13 mouse cellular contexts compared by ENCODE assay signal in genomic region chr14:122224501-122224928, GRCm38 (mm10). TPM values are rescaled to one million over a fixed set of nuclear protein-coding genes. Genes with fewer than 3 reads are reported as not detected.
DNase-seq lines count a peak whose midpoint lies in the region; ATAC-seq and TF ChIP-seq lines count a peak whose summit lies in the region.
"Had no signal": no experiment of that assay in that cellular context is flagged by ENCODE, and none has a peak within 500 bp of the region (broad histone marks: within the 10 kb centered on the region; RNA-seq: fewer than 3 reads in every experiment).

No protein-coding gene starts in this region.

- no peak for DNase-seq in forebrain, embryonic 10.5 days (ENCODE audit: extremely low spot score, low spot score)
- DNase-seq in cerebellum, adult 9-11 months = peak; percentile 79
- peak; percentile 27 for DNase-seq in forebrain, embryonic 14.5 days (ENCODE audit: low spot score)
- DNase-seq in midbrain, postnatal 0 days (ENCODE audit: low spot score) = peak; percentile 12
- no peak for DNase-seq in heart, adult 11 months
- DNase-seq in left cerebral cortex, adult 11 months (ENCODE audit: low spot score) = no peak
- DNase-seq in lung, postnatal 4 days = no peak
- DNase-seq: kidney, adult 11 months; layer of hippocampus, adult 9-11 months; lung, adult 18-20 months had no signal

- H3K4me2 ChIP-seq in forebrain, embryonic 16.5 days (ENCODE audit: low read length) = no peak overlapping the region
- H3K4me2 ChIP-seq in forebrain, embryonic 14.5 days (ENCODE audit: low read length) = no peak overlapping the region
- no peak overlapping the region for H3K4me2 ChIP-seq in midbrain, postnatal 0 days (ENCODE audit: low read depth, low read length, poor library complexity, severe bottlenecking)
- H3K4me2 ChIP-seq: stomach, embryonic 15.5 days had no signal

- ATAC-seq in forebrain, embryonic 16.5 days = no peak
- ATAC-seq in forebrain, embryonic 14.5 days = no peak
- ATAC-seq in midbrain, postnatal 0 days (ENCODE audit: low FRiP score) = no peak

- peaks cover 63% of the 10 kb centered on the region for H3K4me1 ChIP-seq in forebrain, embryonic 10.5 days
- peaks cover 11% of the 10 kb centered on the region for H3K4me1 ChIP-seq in forebrain, embryonic 16.5 days (replicated peaks; ENCODE audit: control insufficient read depth, insufficient read depth, low read length)
- H3K4me1 ChIP-seq in forebrain, embryonic 14.5 days (ENCODE audit: control insufficient read depth, insufficient read depth, low read length) = peaks cover 9% of the 10 kb centered on the region; the same call in 1 of the 2 replicates
- no peaks in the 10 kb centered on the region for H3K4me1 ChIP-seq in midbrain, postnatal 0 days (ENCODE audit: insufficient read depth, low read length)
- H3K4me1 ChIP-seq: stomach, embryonic 15.5 days had no signal

- H3K9ac ChIP-seq in forebrain, embryonic 16.5 days (replicated peaks; ENCODE audit: low read depth, low read length) = no peak overlapping the region
- 0 out of 2 replicates have a peak overlapping the region, but pooled peaks have one; percentile 1 for H3K9ac ChIP-seq in forebrain, embryonic 14.5 days (ENCODE audit: low read length)
- H3K9ac ChIP-seq in midbrain, postnatal 0 days (replicated peaks; ENCODE audit: low read length, poor library complexity, severe bottlenecking) = no peak overlapping the region
- H3K9ac ChIP-seq: limb, embryonic 12.5 days; stomach, embryonic 15.5 days had no signal

- TF ChIP-seq CTCF in midbrain, postnatal 0 days (IDR thresholded peaks at IDR 0.05) = no peak

- no peak overlapping the region; the same call in 1 of the 2 replicates for H3K4me3 ChIP-seq in forebrain, embryonic 10.5 days
- no peak overlapping the region for H3K4me3 ChIP-seq in forebrain, embryonic 16.5 days (replicated peaks; ENCODE audit: low read length)
- H3K4me3 ChIP-seq in forebrain, embryonic 14.5 days (ENCODE audit: low read depth, low read length) = no peak overlapping the region
- no peak overlapping the region for H3K4me3 ChIP-seq in midbrain, postnatal 0 days (ENCODE audit: low read depth, low read length)
- H3K4me3 ChIP-seq: limb, embryonic 12.5 days; stomach, embryonic 15.5 days had no signal

- no peaks in the 10 kb centered on the region for H3K36me3 ChIP-seq in forebrain, embryonic 10.5 days (replicated peaks)
- H3K36me3 ChIP-seq in forebrain, embryonic 16.5 days (ENCODE audit: control insufficient read depth, insufficient read depth) = no peaks in the 10 kb centered on the region
- no peaks in the 10 kb centered on the region for H3K36me3 ChIP-seq in forebrain, embryonic 14.5 days (ENCODE audit: control insufficient read depth, insufficient read depth, low read length)
- H3K36me3 ChIP-seq in midbrain, postnatal 0 days (ENCODE audit: insufficient read depth, low read length) = no peaks in the 10 kb centered on the region
- H3K36me3 ChIP-seq: limb, embryonic 12.5 days; stomach, embryonic 15.5 days had no signal

- H3K27ac ChIP-seq in forebrain, embryonic 10.5 days = peak overlapping the region; percentile 81
- H3K27ac ChIP-seq in forebrain, embryonic 16.5 days (ENCODE audit: low read length) = no peak overlapping the region
- no peak overlapping the region for H3K27ac ChIP-seq in forebrain, embryonic 14.5 days (ENCODE audit: low read depth, low read length)
- no peak overlapping the region for H3K27ac ChIP-seq in midbrain, postnatal 0 days (ENCODE audit: low read depth, low read length)
- H3K27ac ChIP-seq: limb, embryonic 12.5 days; stomach, embryonic 15.5 days had no signal

- WGBS in forebrain, embryonic 10.5 days = 34% methylated on average over 8 of the region's 8 CpGs
- WGBS in forebrain, embryonic 16.5 days = 56% methylated on average over 8 of the region's 8 CpGs
- WGBS in forebrain, embryonic 14.5 days = 48% methylated on average over 8 of the region's 8 CpGs
- WGBS in midbrain, postnatal 0 days = 47% methylated on average over 8 of the region's 8 CpGs

- H3K27me3 ChIP-seq in forebrain, embryonic 10.5 days (ENCODE audit: poor library complexity, severe bottlenecking) = peaks cover 49% of the 10 kb centered on the region
- peaks cover 25% of the 10 kb centered on the region for H3K27me3 ChIP-seq in forebrain, embryonic 16.5 days (replicated peaks; ENCODE audit: control insufficient read depth, insufficient read depth, low read length)
- peaks cover 13% of the 10 kb centered on the region; the same call in 1 of the 2 replicates for H3K27me3 ChIP-seq in forebrain, embryonic 14.5 days (replicated peaks; ENCODE audit: control insufficient read depth, insufficient read depth, low read length)
- peaks cover 40% of the 10 kb centered on the region for H3K27me3 ChIP-seq in midbrain, postnatal 0 days (ENCODE audit: insufficient read depth, low read length)

- H3K9me3 ChIP-seq in forebrain, embryonic 10.5 days = peaks cover 4% of the 10 kb centered on the region
- H3K9me3 ChIP-seq in forebrain, embryonic 16.5 days (ENCODE audit: control insufficient read depth, low read length) = no peaks in the 10 kb centered on the region
- 0 out of 2 replicates have a peak, but pooled peaks cover under 1% of the 10 kb centered on the region for H3K9me3 ChIP-seq in forebrain, embryonic 14.5 days (replicated peaks; ENCODE audit: control insufficient read depth, low read length)
- H3K9me3 ChIP-seq in midbrain, postnatal 0 days (ENCODE audit: low read length) = no peaks in the 10 kb centered on the region
- H3K9me3 ChIP-seq: limb, embryonic 12.5 days; stomach, embryonic 15.5 days had no signal

RNA-seq across cellular contexts. Expression of gene Clybl, which starts 43.0 kb away (rescaled TPM):
- polyA plus RNA-seq in forebrain, embryonic 10.5 days (2016; fragmentation: Nextera tagmentation; extraction: Ambion mirVana) = 29.1 and 35.3 TPM in 2 replicates
- 7.5 and 8.4 TPM in 2 replicates for polyA plus RNA-seq in forebrain, embryonic 16.5 days (2015; fragmentation: Nextera tagmentation; extraction: Ambion mirVana)
- 16.0 and 18.9 TPM in 2 replicates for polyA plus RNA-seq in forebrain, embryonic 14.5 days (2014; fragmentation: Nextera tagmentation; extraction: Ambion mirVana)
- total RNA-seq in midbrain, postnatal 0 days (2014; rRNA removed) = 8.7 and 13.3 TPM in 2 replicates
- polyA plus RNA-seq in midbrain, postnatal 0 days (2015; fragmentation: Nextera tagmentation; extraction: Ambion mirVana) = 21.1 and 21.6 TPM in 2 replicates

Comparison
In these comparisons a context has a peak if more than half of its experiments do, and no peak if none do; other contexts are left out.
1. DNase-seq: peak in cerebellum, adult 9-11 months (single experiment), forebrain, embryonic 14.5 days (single experiment) and midbrain, postnatal 0 days (single experiment); none in forebrain, embryonic 10.5 days (single experiment), heart, adult 11 months (single experiment), left cerebral cortex, adult 11 months (single experiment) and lung, postnatal 4 days (0 of 2).